Mouse (Mus musculus) CH12.LX (cell line): Measurements from ENCODE around the gene Nectin3.

Experiments
- CTCF ChIP-seq, 2 experiments: IDR thresholded peaks in 1 of 2; conservative IDR thresholded peaks in 1 of 2; 2 replicates each; pipeline ENCODE4 v1.5.1; 2011 to 2012; ENCODE audit warnings: low read depth in 2 of 2, low read length in 2 of 2, improper control_type of control experiment in 1 of 2, inconsistent platforms in 1 of 2, mild to moderate bottlenecking in 1 of 2, moderate library complexity in 1 of 2
- EP300 ChIP-seq: IDR thresholded peaks from 2 replicates; pipeline ENCODE4 v1.6.1; 2011; ENCODE audit warnings: low read length, improper control_type of control experiment
- ETS1 ChIP-seq: conservative IDR thresholded peaks from 2 replicates; pipeline ENCODE4 v1.6.1; 2012; ENCODE audit warnings: low read depth, mild to moderate bottlenecking, inconsistent platforms, low read length, improper control_type of control experiment, moderate library complexity
- JUND ChIP-seq: conservative IDR thresholded peaks from 2 replicates; pipeline ENCODE4 v1.6.1; 2011; ENCODE audit warnings: low read depth, low read length, improper control_type of control experiment
- MAZ ChIP-seq: IDR thresholded peaks from 2 replicates; pipeline ENCODE4 v1.6.1; 2012; ENCODE audit warnings: low read depth, mild to moderate bottlenecking, inconsistent platforms, low read length, improper control_type of control experiment, moderate library complexity
- MEF2A ChIP-seq: IDR thresholded peaks from 2 replicates; pipeline ENCODE4 v1.6.1; 2014; ENCODE audit warnings: low read depth, mild to moderate bottlenecking, inconsistent platforms, low read length, improper control_type of control experiment, borderline replicate concordance

DNA sequence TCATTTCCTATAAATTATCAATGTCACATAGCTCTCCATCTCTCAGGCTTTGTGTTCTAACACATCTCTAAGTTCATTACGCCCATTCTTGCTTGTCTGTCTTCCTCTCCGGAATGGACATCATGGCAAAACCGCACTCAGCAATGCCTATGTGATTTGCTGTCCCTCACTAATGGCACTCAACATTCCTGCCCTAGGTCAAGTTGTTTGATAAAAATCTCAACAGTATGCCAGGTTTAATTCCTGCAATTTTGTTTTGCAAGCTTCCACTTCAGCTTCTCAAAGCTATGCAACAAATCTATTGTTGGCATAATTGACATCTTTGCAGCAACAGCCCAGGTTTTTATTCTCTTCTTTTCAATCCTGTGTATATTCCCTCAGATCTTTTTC lies 9.6 kb upstream of the Nectin3 start:
- TF ChIP-seq MEF2A (no peak), CTCF (conservative IDR thresholded peaks at IDR 0.05 in 1 of 2, IDR thresholded peaks at IDR 0.05 in 1 of 2; ENCODE audit: low read depth in 2 of 2, low read length in 2 of 2) (no peak), JUND (no peak), ETS1 (no peak), EP300 (no peak), MAZ (no peak)
